Mouse (Mus musculus): ENCODE measurements around the gene Ppp1r37. TPM values are rescaled to one million over a fixed set of nuclear protein-coding genes. Genes with fewer than 3 reads are reported as not detected.

The Ppp1r37 gene
- polyA plus RNA-seq, 1 experiment from 2014 or later: 8.3 TPM

- H3K9ac ChIP-seq (replicated peaks): no peak overlapping the region
- H3K27ac ChIP-seq (ENCODE audit: low read depth): no peak overlapping the region
These were observed 12.7 kb upstream of the Ppp1r37 start for GRCm38 (mm10) chr7:19575559-19575958.

GRCm38 (mm10) chr7:19573776-19574140 lies 10.9 kb upstream of the Ppp1r37 start:
- ATAC-seq: no peak
- H3K4me3 ChIP-seq (ENCODE audit: low read depth, low read length): peak overlapping the region; percentile 85
- peaks cover 48% of the 10 kb centered on the region for H3K4me1 ChIP-seq (ENCODE audit: insufficient read depth)
- H3K9me3 ChIP-seq (ENCODE audit: low read length): no peaks in the 10 kb centered on the region
- peak overlapping the region; percentile 76 for H3K9ac ChIP-seq (replicated peaks)
- peaks cover 9% of the 10 kb centered on the region for H3K36me3 ChIP-seq (replicated peaks; ENCODE audit: insufficient read depth, low read length)
- H3K27ac ChIP-seq (ENCODE audit: low read depth): peak overlapping the region; percentile 93
- DNase-seq: no peak
- H3K27me3 ChIP-seq (ENCODE audit: insufficient read depth, low read length): peaks cover 5% of the 10 kb centered on the region; the same call in 1 of the 2 replicates
- no peak for TF ChIP-seq CTCF (IDR thresholded peaks at IDR 0.05; ENCODE audit: low read depth)
- no peak for TF ChIP-seq EP300 (IDR thresholded peaks at IDR 0.05; ENCODE audit: low read depth)
- WGBS (ENCODE audit: insufficient replicate concordance): 25% methylated on average over 16 of the region's 16 CpGs
- H3K4me2 ChIP-seq (ENCODE audit: low read depth, low read length): peak overlapping the region; percentile 91

More at GRCm38 (mm10) chr7:19575559-19575958, 12.7 kb upstream of the Ppp1r37 start:
- Histone ChIP-seq H3K9me3 (ENCODE audit: low read length) (no peaks in the 10 kb centered on the region), H3K36me3 (replicated peaks; ENCODE audit: insufficient read depth, low read length) (no peaks in the 10 kb centered on the region; the same call in none of the 2 replicates), H3K4me3 (ENCODE audit: low read depth, low read length) (no peak overlapping the region), H3K4me1 (ENCODE audit: insufficient read depth) (peaks cover 48% of the 10 kb centered on the region), H3K4me2 (ENCODE audit: low read depth, low read length) (no peak overlapping the region), H3K27me3 (ENCODE audit: insufficient read depth, low read length) (peaks cover 5% of the 10 kb centered on the region; the same call in 1 of the 2 replicates)
- ATAC-seq (no peak), DNase-seq (no peak)
- TF ChIP-seq EP300 (IDR thresholded peaks at IDR 0.05; ENCODE audit: low read depth) (no peak), CTCF (IDR thresholded peaks at IDR 0.05; ENCODE audit: low read depth) (no peak)
- WGBS (ENCODE audit: insufficient replicate concordance): 56% methylated on average over 3 of the region's 3 CpGs

- Histone ChIP-seq H3K27ac (ENCODE audit: low read depth) (peak overlapping the region; percentile 93), H3K9me3 (ENCODE audit: low read length) (no peaks in the 10 kb centered on the region), H3K4me3 (ENCODE audit: low read depth, low read length) (peak overlapping the region; percentile 85), H3K4me1 (ENCODE audit: insufficient read depth) (peaks cover 43% of the 10 kb centered on the region), H3K36me3 (replicated peaks; ENCODE audit: insufficient read depth, low read length) (peaks cover 13% of the 10 kb centered on the region), H3K27me3 (ENCODE audit: insufficient read depth, low read length) (peaks cover 5% of the 10 kb centered on the region; the same call in 1 of the 2 replicates), H3K4me2 (ENCODE audit: low read depth, low read length) (peak overlapping the region; percentile 91), H3K9ac (replicated peaks) (peak overlapping the region; percentile 76)
- peak; percentile 91 for ATAC-seq
- no peak for TF ChIP-seq EP300 (IDR thresholded peaks at IDR 0.05; ENCODE audit: low read depth)
- TF ChIP-seq CTCF (IDR thresholded peaks at IDR 0.05; ENCODE audit: low read depth): peak; percentile 39
- WGBS (ENCODE audit: insufficient replicate concordance): under 1% methylated on average over 53 of the region's 53 CpGs
- DNase-seq: peak; percentile 90
These were observed 10.3 kb upstream of the Ppp1r37 start for GRCm38 (mm10) chr7:19572926-19573775.

- peaks cover 33% of the 10 kb centered on the region for H3K36me3 ChIP-seq (replicated peaks; ENCODE audit: insufficient read depth, low read length)
- peaks cover 21% of the 10 kb centered on the region for H3K4me1 ChIP-seq (ENCODE audit: insufficient read depth)
- no peak overlapping the region for H3K4me2 ChIP-seq (ENCODE audit: low read depth, low read length)
- WGBS (ENCODE audit: insufficient replicate concordance): 82% methylated on average over 3 of the region's 3 CpGs
- H3K9me3 ChIP-seq (ENCODE audit: low read length): no peaks in the 10 kb centered on the region
- DNase-seq (no peak), ATAC-seq (no peak)
- TF ChIP-seq EP300 (IDR thresholded peaks at IDR 0.05; ENCODE audit: low read depth) (no peak), CTCF (IDR thresholded peaks at IDR 0.05; ENCODE audit: low read depth) (no peak)
- no peak overlapping the region for H3K4me3 ChIP-seq (ENCODE audit: low read depth, low read length)
- no peak overlapping the region for H3K9ac ChIP-seq (replicated peaks)
- no peak overlapping the region for H3K27ac ChIP-seq (ENCODE audit: low read depth)
- no peaks in the 10 kb centered on the region for H3K27me3 ChIP-seq (ENCODE audit: insufficient read depth, low read length)
These were observed 6.8 kb upstream of the Ppp1r37 start for GRCm38 (mm10) chr7:19569647-19570046.

GRCm38 (mm10) chr7:19567426-19567825 lies 4.5 kb upstream of the Ppp1r37 start:
- Histone ChIP-seq H3K27me3 (ENCODE audit: insufficient read depth, low read length) (no peaks in the 10 kb centered on the region), H3K4me3 (ENCODE audit: low read depth, low read length) (no peak overlapping the region), H3K9ac (replicated peaks) (no peak overlapping the region), H3K36me3 (replicated peaks; ENCODE audit: insufficient read depth, low read length) (peaks cover 38% of the 10 kb centered on the region), H3K9me3 (ENCODE audit: low read length) (no peaks in the 10 kb centered on the region), H3K4me1 (ENCODE audit: insufficient read depth) (peaks cover 25% of the 10 kb centered on the region), H3K4me2 (ENCODE audit: low read depth, low read length) (no peak overlapping the region), H3K27ac (ENCODE audit: low read depth) (no peak overlapping the region; the same call in 1 of the 2 replicates)
- WGBS (ENCODE audit: insufficient replicate concordance): 80% methylated on average over 8 of the region's 8 CpGs
- DNase-seq (no peak), ATAC-seq (no peak)
- TF ChIP-seq EP300 (IDR thresholded peaks at IDR 0.05; ENCODE audit: low read depth) (no peak), CTCF (IDR thresholded peaks at IDR 0.05; ENCODE audit: low read depth) (no peak)

- Histone ChIP-seq H3K27ac (ENCODE audit: low read depth) (no peak overlapping the region), H3K4me1 (ENCODE audit: insufficient read depth) (peaks cover 18% of the 10 kb centered on the region), H3K27me3 (ENCODE audit: insufficient read depth, low read length) (no peaks in the 10 kb centered on the region), H3K36me3 (replicated peaks; ENCODE audit: insufficient read depth, low read length) (peaks cover 38% of the 10 kb centered on the region), H3K9ac (replicated peaks) (no peak overlapping the region), H3K4me3 (ENCODE audit: low read depth, low read length) (no peak overlapping the region), H3K9me3 (ENCODE audit: low read length) (no peaks in the 10 kb centered on the region), H3K4me2 (ENCODE audit: low read depth, low read length) (no peak overlapping the region)
- DNase-seq (no peak), ATAC-seq (no peak)
- WGBS (ENCODE audit: insufficient replicate concordance): 97% methylated on average over 2 of the region's 2 CpGs
- TF ChIP-seq EP300 (IDR thresholded peaks at IDR 0.05; ENCODE audit: low read depth): no peak
- TF ChIP-seq CTCF (IDR thresholded peaks at IDR 0.05; ENCODE audit: low read depth): no peak
These were observed 2.9 kb upstream of the Ppp1r37 start for GRCm38 (mm10) chr7:19565803-19566202.
